Mouse (Mus musculus) layer of hippocampus, postnatal 25 days (tissue): ENCODE measurements around the gene Gm45623. TPM values are rescaled to one million over a fixed set of nuclear protein-coding genes. Genes with fewer than 3 reads are reported as not detected.
A peak's percentile ranks its signal among the peaks of the same experiment; 100 is the strongest.

ENCODE experiments used
- DNase-seq, 2 experiments: peaks; one replicate each; pipeline ENCODE4 v3.0.0; 2022; ENCODE audit warnings: mixed read lengths in 2 of 2, low spot score in 1 of 2; ENCODE audit errors: extremely low spot score in 1 of 2
- total RNA-seq, 2 experiments: library from RNA; stranded (reverse); gene quantifications; 2 replicates each; pipeline ENCODE4 v1.2.3; 2021

Gene Gm45623
- total RNA-seq, 2 experiments from 2014 or later, result 0.92 to 1.6 TPM

DNA sequence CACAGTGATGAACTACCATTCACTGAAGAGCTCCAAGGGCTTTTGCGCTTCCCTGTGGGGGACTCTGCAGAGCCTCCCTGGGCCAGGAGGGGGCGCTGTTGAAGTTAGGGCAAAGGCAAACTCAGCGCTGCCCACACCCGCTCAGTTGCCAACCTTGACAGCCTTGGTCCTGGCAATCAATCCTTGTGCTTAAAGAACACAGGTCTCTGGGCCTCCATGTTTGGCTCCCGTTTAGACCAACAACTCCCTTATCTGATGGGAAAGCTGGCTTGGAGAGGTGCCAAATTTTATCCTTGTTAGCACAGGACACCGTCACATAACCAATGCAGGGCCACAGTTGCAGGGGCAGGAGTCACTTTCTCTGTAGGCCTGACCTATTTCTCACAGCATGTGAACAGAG, 2.2 kb upstream of the Gm45623 start:
- peak in 1 of 2 experiments; percentile 34 for DNase-seq

DNA sequence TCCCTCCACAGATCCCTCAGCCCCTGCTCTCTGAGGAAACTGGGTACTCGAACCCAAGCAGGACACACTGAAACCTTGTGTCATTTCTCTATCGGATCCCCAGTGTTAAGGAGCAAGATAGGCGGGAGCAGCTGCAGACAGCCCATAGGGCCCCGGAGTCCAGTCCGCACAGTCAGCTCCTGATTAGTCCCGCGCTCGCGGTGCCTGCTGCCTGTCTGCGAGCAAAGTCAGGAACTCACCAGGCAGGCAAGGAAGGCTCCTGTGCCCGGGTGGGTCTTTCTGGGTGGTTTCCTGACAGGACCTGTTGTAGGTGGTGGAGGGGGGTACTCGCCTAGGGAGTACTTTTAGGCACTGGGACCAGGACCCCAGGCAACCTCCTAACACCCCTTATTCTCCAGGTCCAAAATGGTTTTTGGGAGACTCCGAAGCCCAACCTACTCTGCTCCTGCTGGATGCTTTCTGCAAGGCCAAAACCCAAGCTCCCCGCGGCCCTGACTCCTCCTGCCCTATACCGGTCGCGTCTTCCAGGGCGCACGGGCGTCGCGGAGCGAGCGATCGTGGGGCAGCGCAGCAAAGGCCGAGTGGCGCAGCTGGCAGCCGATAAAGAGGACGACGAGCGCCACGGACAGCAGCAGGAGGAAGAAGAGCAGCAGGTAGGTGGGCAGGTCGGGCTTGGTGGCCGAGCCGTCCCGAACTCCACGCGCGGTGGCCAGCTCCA, 994 bp downstream of the Gm45623 start:
- DNase-seq, result no peak

DNA sequence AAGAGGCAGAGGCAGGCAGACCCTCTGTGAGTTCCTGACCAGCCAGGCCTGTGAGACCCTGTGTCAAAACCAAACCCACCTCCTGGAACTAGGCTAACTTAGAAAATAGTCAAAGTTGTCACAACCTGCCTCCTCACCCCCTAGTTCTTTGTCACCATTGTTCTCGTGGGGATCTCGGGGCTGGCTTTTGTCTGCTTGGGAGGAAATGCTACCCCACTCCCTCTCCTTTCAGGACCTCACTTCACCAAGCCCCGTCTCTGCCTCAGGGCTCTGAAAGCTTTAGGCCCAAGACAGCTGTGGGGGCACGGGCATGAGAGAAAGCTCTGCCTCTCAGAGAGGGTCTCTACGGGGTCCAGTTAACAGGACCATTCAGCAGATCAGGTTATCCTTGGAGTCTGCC, 1.9 kb downstream of the Gm45623 start:
- no peak for DNase-seq

DNA sequence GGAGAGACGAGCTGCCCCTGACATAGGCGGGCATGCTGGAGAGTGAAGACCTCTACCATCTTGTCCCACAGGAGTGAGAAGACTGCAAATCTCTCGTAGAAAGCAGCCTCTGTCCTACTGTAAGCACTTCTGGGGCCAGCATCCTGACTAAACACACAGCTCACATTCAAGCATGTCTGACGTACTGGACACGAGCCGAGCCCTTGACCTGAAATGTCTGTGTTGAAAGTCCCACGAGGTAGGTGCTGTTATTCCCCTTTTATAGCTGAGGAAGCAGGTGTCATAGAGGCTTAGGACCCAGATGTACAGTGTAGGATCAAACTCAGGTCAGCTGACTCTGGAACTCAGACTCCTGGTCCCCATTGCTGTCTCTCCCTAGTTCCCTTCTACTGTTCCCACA, 4.2 kb downstream of the Gm45623 start:
- no peak for DNase-seq

DNA sequence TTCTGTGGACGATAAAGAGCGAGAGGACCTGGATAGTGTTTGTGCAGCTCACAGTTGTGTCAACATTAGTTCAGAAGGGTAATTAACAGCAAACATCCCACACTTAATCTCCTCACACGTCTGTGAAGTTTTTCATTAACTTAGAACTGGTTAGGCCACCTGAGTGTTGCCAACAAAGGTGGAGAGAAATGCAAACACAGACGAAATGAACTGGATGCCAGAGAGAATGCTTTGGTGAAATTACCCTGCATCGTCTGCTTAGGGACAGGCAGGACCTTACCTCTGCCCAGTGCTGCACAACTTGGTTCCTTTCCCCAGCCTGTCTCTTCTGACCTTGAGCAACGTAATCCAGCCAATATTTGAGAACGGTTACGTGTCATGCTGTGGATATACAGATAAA, 6.1 kb downstream of the Gm45623 start:
- DNase-seq, result no peak

DNA sequence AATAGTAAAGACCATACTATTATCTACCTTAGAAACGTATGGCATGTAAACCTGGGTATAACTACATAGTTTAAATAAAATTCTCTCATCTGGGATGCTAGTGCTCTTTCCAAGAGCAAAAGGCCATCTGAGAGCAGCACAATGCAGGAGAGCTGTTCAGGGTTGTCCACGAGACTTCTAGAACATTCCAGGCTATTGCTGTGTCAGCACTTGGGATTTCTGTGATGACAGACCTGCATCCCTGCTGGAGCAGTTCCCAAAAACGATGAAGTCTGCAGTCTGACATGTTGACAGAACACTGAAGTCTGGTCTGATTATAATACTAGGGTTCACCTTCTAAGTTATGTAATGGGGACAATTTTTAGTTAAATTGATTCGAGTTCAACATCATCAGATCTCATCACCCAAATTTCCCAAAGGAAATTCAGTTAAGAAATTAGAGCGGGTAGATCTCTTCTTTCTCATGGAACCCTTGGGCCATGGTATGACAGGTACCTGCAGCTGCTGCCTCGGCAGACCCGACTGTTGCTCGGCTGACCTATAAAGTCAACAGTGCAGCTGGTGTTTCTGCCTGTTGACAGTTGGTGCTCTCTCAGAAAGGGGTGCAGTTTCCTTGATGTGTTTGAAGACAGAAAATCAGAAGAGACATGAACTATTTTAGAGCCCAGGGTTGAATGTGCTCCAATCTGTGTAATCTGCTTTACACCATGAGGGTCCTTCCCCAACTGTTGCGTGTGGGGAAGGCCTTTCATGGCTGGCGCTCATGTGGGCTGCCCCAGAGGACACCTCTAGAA, 6.7 kb downstream of the Gm45623 start:
- no peak for DNase-seq

DNA sequence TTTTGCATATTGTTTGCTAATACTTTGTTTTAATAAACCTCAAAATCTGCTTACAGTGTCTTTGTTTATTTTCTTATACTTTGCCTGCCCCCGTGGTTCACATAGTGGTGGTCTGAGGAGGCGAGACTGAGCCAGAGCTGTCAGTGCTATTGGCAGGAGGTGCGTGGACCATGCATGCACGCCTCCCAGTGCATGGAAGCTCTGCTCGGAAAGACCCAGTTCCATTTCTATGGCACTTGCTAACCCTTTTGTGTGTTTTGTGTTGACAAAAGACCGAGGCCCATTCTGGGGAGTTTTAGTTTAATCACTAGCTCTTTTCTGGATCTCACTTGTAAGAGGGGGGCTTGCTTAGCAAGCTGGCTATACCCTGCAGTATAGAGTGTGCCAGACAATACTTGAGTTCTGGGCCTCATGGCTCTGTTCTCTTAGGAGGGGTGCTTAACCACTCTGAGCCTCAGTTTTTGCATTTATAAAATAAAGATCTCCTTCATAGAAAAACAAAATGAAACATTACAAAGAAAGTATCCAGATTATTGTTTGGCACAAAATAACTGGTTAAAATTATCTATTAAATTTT, 11.2 kb downstream of the Gm45623 start:
- DNase-seq, result no peak

DNA sequence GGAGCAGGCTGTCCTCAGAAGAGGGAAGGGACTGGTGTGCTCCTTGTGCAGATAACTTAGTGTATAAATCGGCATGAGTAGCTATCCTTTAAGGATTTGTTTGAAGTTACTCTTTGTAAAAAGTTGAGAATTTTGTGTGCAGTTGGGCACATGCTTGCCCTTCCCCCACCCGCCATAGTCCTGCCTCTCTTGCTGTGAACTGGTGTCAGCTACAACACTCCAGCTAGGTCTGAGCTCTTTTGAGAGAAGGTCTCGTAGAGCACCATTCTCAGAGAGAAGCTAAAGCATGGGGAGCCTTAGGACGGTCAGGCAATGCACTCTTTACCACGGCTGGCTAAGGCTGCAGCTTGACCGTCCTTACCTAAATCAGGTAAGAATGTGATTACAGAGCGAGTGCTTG, 11.9 kb downstream of the Gm45623 start:
- DNase-seq, result no peak

DNA sequence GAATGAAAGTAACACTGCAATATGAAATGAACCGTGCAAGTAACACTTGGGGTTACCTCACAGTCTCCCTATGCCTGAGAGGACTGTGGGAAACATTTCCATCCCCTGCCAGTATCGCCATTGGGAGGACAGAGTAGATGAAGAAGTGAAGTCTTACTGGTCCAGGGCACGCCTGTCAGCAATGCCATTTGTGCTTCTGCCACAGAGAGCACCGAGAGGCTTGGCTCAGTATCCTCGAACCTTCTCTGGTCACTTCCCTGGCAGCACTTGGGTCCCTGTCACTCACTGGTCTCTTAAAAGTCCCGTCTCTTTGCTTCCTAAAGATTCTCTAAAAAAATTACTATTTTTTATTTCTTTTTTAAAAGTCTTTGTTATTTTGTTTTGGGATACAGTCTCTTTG, 13.1 kb downstream of the Gm45623 start:
- DNase-seq, result no peak

DNA sequence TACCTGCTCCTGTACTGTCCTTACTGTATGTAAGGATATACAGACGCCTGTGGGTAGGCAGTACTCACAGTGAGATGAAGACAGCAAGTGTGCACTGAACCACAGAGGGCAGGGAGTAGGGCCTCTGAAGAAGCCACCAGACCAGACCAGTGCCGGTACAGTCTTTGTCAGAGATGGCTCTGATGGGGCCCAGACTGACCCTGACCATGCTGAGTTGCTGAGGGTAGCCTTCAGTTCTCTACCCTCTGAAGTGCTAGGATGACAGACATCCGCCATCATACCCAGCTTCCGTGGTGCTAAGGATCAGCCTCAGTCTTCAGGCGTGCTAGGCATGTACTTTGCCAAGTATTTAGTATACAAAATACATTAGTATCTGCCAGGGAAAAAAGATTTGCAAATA, 14.1 kb downstream of the Gm45623 start:
- no peak for DNase-seq

DNA sequence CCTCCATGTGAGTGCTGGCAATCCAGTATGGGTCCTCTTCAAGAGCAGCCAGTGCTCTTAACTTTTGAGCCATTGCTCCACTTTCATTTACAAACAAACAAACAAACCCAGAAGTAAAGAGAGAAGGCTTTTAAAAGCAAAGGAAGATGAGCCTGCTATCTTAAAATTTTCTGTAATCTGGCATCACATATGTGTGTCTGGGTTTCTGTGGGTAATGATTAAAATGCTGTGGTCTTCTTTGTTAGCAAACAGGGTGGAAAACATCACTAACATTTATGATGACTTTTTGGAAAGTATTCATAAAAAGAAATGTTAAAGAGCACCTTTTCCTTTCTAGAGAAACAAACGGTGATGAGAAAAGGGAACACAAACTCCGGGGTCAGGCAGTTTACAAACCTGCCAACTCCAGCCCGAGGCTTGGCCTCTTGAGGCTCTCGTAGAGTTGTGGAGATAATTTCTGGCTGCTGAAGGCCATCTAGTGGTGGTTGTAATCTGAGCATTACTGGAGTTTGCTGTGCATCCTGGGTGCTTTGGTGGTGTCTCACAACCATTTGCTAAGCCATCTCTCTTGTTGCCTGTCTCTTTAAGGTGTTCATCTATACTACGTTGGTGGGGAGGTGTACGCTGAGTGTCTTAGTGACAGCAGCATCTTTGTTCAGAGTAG, 18.3 kb downstream of the Gm45623 start:
- DNase-seq, result no peak

DNA sequence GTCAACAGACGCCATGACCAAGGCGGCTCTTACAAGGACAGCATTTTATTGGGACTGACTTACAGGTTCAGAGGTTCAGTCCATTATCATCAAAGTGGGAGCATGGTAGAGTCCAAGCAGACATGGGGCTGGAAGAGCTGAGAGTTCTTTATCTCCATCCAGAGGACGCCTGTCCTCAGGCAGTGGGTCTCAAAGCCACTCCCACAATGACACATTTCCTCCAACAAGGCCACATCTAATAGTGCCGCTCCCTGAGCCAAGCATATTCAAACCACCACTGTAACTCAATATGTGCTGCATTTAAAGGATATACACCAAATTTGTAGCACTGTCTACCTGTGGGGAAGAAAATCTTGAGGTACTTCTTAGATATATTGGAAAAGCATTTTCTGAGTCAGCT, 19.0 kb downstream of the Gm45623 start:
- no peak for DNase-seq

DNA sequence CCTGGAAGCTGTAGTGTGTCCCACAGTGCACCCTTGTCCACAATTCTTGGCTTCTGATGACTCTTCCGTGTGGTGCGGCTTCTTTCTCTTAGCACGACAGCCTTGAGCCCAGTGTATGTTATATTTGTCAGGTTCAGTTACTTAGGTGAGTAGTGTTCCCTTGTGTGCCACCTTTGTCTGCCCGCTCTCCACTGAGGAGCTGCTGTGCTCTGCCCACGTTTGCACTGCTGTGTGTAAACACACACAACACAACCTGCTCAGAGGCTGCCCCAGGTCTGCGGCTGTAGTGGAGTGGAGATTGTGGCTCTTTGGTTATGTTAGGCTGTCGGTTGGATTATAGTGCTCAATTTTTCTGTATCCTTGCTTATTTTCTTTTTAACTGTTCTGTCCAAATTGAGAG, 24.6 kb downstream of the Gm45623 start:
- no peak for DNase-seq

DNA sequence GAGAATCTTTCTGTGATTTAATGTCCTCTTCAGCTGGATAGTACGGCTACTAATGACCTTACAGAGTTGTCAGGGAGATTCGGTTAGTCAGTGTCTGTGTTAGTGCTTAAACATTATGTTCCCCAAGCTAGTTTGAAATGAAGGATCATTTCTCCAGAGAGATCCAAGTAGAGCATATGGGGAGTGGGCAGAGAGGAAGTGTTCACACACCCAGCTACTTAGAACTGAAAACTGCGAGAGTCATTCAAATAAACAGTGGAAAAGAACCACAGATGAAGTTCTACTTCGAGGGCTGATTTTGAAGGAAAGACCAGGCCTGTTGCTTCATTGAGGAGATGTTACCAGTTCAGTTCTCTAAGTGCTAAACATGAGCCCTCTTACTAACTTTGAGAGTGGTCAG, 27.1 kb downstream of the Gm45623 start:
- no peak for DNase-seq

DNA sequence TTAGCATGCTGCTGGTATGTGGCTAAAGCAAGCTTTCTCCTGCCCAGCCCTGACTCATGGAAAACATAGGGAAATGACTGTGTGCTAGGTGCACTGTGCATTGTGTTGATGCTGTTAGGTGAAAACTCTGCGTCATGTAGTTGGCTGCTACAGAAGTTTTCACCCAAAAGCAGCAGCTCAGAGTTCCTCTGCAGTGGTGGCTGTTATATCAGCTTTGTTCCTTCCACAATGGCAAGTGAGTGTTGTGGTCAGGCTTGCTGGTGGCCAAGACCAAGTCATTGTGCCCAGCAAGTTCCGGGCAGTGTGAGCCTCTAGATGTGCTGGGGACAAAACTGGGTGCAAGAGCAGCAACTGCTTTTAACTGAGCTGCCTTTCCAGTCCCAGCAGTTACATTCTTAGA, 41.4 kb downstream of the Gm45623 start:
- no peak for DNase-seq

DNA sequence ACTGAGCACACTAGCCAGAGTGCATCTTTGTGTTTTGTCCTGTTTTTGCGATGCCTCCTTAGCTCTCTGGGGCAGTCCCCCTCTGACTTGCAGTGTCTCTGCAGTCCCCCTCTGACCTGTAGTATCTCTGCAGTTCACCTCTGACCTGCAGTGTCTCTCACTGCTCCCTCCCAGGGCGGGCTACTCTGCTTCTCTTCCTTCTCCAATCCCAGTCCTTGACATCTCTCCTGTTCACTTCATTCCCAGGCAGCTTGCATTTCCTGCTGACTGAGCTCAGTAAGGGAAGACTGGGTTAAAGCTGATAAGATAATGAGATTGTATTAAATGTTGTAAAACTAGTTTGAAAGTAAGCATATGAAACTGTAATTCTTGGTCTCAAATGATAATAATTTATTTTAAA, 43.0 kb downstream of the Gm45623 start:
- DNase-seq, result no peak

DNA sequence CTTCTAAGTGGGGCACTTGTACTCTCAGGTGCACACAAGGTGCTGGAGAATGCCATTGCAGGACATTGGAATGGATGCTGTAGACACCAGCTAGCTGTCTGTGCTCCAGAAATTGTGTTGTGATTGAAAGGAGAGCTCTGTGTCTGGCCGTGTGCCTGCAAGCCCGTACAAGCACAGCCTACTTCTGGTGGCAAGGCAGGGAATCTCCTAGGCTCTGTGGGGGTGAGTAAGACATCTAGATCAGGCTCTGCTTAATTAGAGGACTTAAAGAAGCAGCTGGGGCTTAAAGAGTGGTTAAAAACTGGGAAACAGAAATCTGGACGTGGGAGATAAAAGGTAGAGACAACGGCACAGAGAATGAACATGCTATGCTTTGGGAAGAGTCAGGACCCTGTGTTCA, 46.0 kb downstream of the Gm45623 start:
- DNase-seq, result no peak

DNA sequence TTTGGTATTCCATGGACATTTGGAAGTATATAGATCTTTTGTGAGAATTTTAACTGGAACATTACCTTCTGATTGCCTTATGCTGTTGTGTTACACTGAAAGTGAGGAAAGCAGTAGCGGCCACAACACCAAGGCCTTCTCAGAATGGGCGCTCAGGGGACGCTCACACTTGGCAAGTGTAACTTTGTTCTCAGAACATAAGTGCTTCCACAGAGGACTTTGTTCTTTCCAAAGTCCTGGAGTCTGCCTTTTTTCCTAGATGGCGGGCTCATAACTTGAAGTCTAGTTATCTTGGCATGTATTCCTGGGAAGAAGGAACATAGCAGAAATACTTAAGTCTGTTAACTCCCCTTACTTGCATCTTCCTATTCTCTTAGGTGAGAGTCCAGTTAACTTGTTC, 46.5 kb downstream of the Gm45623 start:
- DNase-seq, result no peak

DNA sequence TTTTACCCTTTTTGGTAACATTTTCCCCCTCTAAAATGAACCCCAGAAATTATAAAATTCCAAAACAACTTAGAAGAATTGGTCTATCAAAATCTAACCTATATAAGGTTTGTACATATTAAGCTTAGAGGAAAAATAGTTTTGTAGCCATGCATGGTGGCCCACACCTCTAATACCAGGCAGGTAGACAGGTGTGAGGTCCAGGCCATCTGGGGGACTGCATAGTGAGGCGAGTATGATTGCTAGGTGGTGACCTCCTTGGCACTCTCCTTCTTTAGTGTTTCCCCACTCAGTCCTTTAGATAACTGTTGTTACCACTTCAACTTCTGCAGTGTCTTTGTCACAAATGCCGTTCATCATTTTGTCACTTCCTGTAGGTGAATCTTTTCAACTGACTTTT, 49.0 kb downstream of the Gm45623 start:
- DNase-seq, result no peak

DNA sequence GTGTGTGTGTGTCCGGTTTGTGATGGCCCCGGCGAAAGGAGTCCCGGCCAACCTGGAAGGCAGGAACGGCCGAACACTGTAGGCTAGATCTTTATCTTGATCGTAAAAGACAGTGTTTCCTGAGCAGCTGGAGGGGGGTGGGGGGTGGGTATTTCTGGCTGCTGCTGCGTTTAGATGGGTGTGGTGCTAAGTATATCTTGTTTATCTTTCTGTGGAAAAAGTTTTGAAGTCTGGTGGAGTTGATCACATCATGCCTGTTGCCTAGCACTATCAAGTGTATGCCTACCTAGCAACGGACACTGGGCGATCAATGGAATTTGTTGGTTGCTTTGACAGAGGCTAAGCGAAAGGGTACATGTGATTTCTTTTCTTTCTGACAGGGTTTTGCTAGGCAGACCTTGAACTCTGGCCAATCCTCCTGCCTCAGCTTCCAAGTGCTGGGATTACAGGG, 49.7 kb downstream of the Gm45623 start:
- no peak for DNase-seq

DNA sequence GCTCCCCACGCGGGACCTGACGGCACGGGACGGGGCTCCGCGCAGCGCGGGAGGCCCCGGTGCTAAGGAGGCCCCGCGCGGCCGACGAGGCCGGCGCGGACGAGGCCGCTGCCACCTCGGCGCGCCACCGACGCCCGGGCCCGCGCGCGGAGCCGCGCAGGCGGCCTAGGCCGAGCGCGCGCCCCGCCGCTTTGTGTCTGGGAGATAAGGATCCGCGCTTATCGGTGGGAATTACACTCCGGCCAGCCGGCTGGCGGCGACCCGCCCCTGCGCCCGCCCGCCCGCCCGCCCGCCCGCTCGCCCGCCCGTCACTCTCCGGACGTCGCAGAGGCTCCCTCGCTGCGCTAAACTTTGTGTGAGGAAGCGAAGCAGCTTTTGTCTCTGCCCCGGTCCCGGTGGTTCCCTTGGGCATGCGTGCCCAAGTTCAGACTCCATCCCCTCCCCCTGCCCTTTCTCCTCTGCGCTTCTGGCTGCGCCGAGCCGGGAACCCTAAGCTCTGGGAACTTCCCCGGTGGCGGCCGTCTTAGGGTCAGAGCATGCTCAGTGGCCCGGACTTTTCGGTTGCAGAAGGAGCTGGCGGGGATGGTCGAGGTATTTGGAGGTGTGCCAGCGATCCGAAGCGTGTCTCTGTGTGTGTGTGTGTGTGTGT, 50.3 kb downstream of the Gm45623 start:
- peak; percentile 44 to 52 for DNase-seq
